Mouse (Mus musculus): ENCODE data around the gene Lbhd1. TPM values are rescaled to one million over a fixed set of nuclear protein-coding genes. Genes with fewer than 3 reads are reported as not detected.

The Lbhd1 gene
- total RNA-seq, 2 experiments from 2014 or later, result 4.8 to 10.3 TPM

GRCm38 (mm10) chr19:8911810-8912209 is 28.3 kb downstream of the Lbhd1 start:
- no peak for DNase-seq

GRCm38 (mm10) chr19:8914212-8914611 is 30.7 kb downstream of the Lbhd1 start:
- no peak for DNase-seq

- no peak for DNase-seq
These were observed 35.5 kb downstream of the Lbhd1 start for GRCm38 (mm10) chr19:8919000-8919399.

GRCm38 (mm10) chr19:8919684-8920072 is 36.1 kb downstream of the Lbhd1 start:
- no peak for DNase-seq

- peak; percentile 95 for DNase-seq
These were observed 36.7 kb downstream of the Lbhd1 start, which contains the start of gene B3gat3 for GRCm38 (mm10) chr19:8920073-8920736. TSS of gene B3gat3 (plus strand) at chr19:8920374.

GRCm38 (mm10) chr19:8920836-8921291 is 37.3 kb downstream of the Lbhd1 start:
- no peak for DNase-seq

GRCm38 (mm10) chr19:8921741-8922140 is 38.2 kb downstream of the Lbhd1 start:
- no peak for DNase-seq

- no peak for DNase-seq
These were observed 43.2 kb downstream of the Lbhd1 start for GRCm38 (mm10) chr19:8926766-8927165.

GRCm38 (mm10) chr19:8927891-8928525 is 44.5 kb downstream of the Lbhd1 start:
- DNase-seq, result no peak

- DNase-seq, result no peak
These were observed 45.2 kb downstream of the Lbhd1 start for GRCm38 (mm10) chr19:8928689-8929223.

- peak; percentile 92 for DNase-seq
These were observed 45.9 kb downstream of the Lbhd1 start, which contains the start of the genes Rom1 and Eml3 for GRCm38 (mm10) chr19:8929224-8930088. TSS of gene Rom1 (minus strand) at chr19:8929356. TSS of gene Eml3 (plus strand) at chr19:8929552.

GRCm38 (mm10) chr19:8930117-8930516 is 46.6 kb downstream of the Lbhd1 start:
- DNase-seq, result no peak

GRCm38 (mm10) chr19:8930771-8931170 is 47.2 kb downstream of the Lbhd1 start:
- DNase-seq, result no peak

GRCm38 (mm10) chr19:8936736-8937135 is 53.2 kb downstream of the Lbhd1 start:
- no peak for DNase-seq

GRCm38 (mm10) chr19:8940526-8941133 is 57.1 kb downstream of the Lbhd1 start:
- no peak for DNase-seq

- DNase-seq, result no peak
These were observed 57.6 kb downstream of the Lbhd1 start for GRCm38 (mm10) chr19:8941136-8941514.

GRCm38 (mm10) chr19:8941515-8942217 is 58.1 kb downstream of the Lbhd1 start, which contains the start of gene Mta2:
TSS of gene Mta2 (plus strand) at chr19:8941875.
- peak; percentile 97 for DNase-seq

All from gastrocnemius, postnatal 25 days (tissue).